Mouse (Mus musculus) ES-Bruce4 (cell line): ENCODE results near the gene Prom1. TPM values are rescaled to one million over a fixed set of nuclear protein-coding genes. Genes with fewer than 3 reads are reported as not detected.

Experiments used
- H3K27ac ChIP-seq: 2 replicates; pipeline ENCODE4 v1.5.1; 2012; ENCODE audit warnings: low read length, inconsistent platforms; ENCODE audit not compliant: insufficient read depth
- H3K27me3 ChIP-seq: 2 replicates; pipeline ENCODE4 v1.6.1; 2012; ENCODE audit warnings: mild to moderate bottlenecking, low read length, inconsistent platforms; ENCODE audit not compliant: control insufficient read depth, poor library complexity, insufficient read depth, severe bottlenecking
- H3K36me3 ChIP-seq: 2 replicates; pipeline ENCODE4 v1.6.1; 2012; ENCODE audit warnings: inconsistent platforms, mild to moderate bottlenecking, low read length, moderate library complexity; ENCODE audit not compliant: control insufficient read depth, poor library complexity, insufficient read depth, severe bottlenecking
- H3K4me1 ChIP-seq: one replicate; pipeline ENCODE4 v1.8.1; 2011; ENCODE audit warnings: low read length; ENCODE audit not compliant: control insufficient read depth, insufficient read depth
- H3K4me3 ChIP-seq: 2 replicates; pipeline ENCODE4 v1.5.1; 2011; ENCODE audit warnings: low read depth, mild to moderate bottlenecking, low read length
- H3K9ac ChIP-seq: 2 replicates; pipeline ENCODE4 v1.6.1; 2012; ENCODE audit warnings: low read depth, mild to moderate bottlenecking, inconsistent platforms; ENCODE audit not compliant: poor library complexity, severe bottlenecking
- H3K9me3 ChIP-seq: replicated peaks from 2 replicates; pipeline ENCODE4 v1.6.1; 2012; ENCODE audit warnings: mild to moderate bottlenecking, low read length, inconsistent platforms; ENCODE audit not compliant: control insufficient read depth, poor library complexity, insufficient read depth, severe bottlenecking
- CTCF ChIP-seq: IDR thresholded peaks from one replicate; pipeline ENCODE4 v1.8.1; 2011; ENCODE audit warnings: low read depth, low read length
- EP300 ChIP-seq: IDR thresholded peaks from 2 replicates; pipeline ENCODE4 v1.6.1; 2011; ENCODE audit warnings: low read depth, low read length; ENCODE audit not compliant: insufficient read depth
- POLR2A ChIP-seq: IDR thresholded peaks from one replicate; pipeline ENCODE4 v1.8.1; 2011; ENCODE audit warnings: low read length; ENCODE audit not compliant: insufficient read depth
- polyA plus RNA-seq: library from polyadenylated mRNA; stranded (reverse); fragments of >200 nt; gene quantifications from 2 replicates; pipeline ENCODE4 v1.2.4, GENCODE M21; 2011; ENCODE audit warnings: low read depth; ENCODE audit not compliant: missing spikeins, insufficient read depth, insufficient read length

The Prom1 gene
- polyA plus RNA-seq, 1 experiment = 44.5 TPM

DNA sequence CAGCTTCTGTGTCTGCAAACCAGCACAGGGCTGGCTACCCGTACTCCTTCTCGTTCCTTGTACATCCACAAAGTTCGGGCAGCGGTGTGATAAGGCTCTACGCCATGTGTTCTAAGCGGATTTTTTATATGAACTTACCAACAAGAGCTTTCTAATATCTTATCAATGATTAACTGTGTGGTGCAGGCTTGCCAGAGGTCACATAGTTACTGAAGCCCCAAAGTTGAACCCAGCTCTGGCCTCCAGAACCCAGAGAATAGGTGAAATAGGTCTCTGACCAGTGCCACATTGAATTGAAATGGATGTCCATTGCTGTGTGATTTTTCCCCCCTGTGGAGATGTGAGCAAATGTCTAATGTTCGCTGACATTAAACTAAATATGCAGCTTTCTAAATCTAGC is 1.3 kb upstream of the Prom1 start:
- no peak overlapping the region for H3K9ac ChIP-seq
- H3K9me3 ChIP-seq = no peaks in the 10 kb centered on the region
- H3K27ac ChIP-seq = no peak overlapping the region
- no peak overlapping the region for H3K4me3 ChIP-seq
- TF ChIP-seq CTCF (no peak), POLR2A (no peak), EP300 (no peak)
- peaks cover 3% of the 10 kb centered on the region; the same call in 1 of the 2 replicates for H3K27me3 ChIP-seq
- H3K4me1 ChIP-seq = no peaks in the 10 kb centered on the region
- no peaks in the 10 kb centered on the region for H3K36me3 ChIP-seq

DNA sequence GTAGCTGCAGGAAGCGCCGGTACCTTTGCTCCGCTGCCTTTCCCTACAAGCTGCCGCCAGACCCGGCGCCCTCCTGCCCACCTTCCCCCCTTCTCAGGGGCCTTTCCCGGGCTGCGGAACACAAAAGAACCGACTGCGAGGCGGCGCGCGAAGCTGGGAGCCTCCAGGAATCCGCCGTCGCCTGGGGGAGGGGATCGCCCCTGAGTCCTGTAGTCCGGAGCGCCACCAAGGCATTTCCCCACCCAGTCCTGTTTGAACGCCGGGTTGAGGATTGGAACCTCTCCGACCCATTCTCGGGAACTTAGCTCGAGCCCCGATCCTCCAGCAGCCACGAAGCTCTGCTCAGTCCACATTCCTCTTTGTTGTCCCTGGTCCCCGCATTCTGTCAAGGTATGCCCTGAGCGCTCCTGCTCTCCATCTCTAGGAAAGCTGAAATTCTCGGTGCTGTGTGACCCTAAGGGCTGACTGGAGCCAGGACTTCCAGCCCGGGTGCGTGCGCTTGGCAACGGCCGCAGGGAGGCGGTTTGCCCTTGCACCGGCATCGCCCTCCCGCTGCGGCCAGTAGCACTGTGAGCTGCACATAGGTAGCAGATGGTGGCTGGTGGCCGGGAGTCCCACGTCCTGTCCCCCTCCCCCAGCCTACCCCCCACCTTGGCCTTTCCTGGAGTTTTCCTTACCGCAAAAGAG is 1.1 kb downstream of the Prom1 start:
- Histone ChIP-seq H3K4me1 (no peaks in the 10 kb centered on the region), H3K27ac (no peak overlapping the region), H3K36me3 (no peaks in the 10 kb centered on the region), H3K9me3 (no peaks in the 10 kb centered on the region), H3K27me3 (peaks cover 3% of the 10 kb centered on the region; the same call in 1 of the 2 replicates), H3K9ac (peak overlapping the region; percentile 61), H3K4me3 (peak overlapping the region; percentile 56)
- TF ChIP-seq EP300 (no peak), CTCF (no peak), POLR2A (no peak)

DNA sequence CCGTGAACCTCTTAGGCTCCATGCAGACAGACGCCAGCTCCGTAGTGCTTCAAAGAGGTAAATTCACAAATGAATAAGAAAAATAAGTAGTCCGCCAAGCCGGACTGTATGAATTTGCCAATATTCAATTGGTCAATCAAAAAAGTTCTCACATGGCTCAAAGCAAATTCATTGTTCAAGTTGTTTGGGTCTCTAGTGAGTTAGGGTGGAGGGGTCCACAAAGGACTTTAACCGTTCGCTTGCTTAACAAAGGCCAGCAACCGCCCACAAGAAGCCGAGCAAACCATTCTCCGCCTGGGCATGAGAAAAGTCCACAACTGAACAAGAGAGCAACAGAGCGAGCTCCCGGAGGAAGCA is 1.7 kb downstream of the Prom1 start:
- Histone ChIP-seq H3K4me1 (no peaks in the 10 kb centered on the region), H3K9me3 (no peaks in the 10 kb centered on the region), H3K27ac (no peak overlapping the region), H3K27me3 (peaks cover 3% of the 10 kb centered on the region; the same call in 1 of the 2 replicates), H3K9ac (peak overlapping the region; percentile 61), H3K36me3 (no peaks in the 10 kb centered on the region), H3K4me3 (peak overlapping the region; percentile 56)
- no peak for TF ChIP-seq EP300
- TF ChIP-seq POLR2A = no peak
- no peak for TF ChIP-seq CTCF

DNA sequence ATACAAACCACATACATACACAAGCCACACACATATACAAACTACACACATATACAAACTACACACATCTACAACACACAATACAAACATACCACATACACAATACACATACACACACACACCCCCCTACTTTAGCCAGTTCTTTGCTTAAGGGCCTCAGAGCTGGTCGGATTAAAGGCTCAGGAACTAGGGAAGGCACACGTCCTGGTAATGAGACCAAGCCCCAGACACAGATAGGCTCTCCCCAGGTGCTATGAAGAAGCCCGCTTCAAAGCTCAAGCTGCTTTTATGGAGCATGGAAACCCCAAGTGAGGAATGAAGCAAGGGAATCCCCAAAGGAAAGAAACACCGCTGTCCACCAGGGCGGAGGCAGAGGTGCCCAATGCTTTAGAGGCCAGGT is 4.8 kb downstream of the Prom1 start:
- Histone ChIP-seq H3K9me3 (no peaks in the 10 kb centered on the region), H3K27me3 (0 out of 2 replicates have a peak, but pooled peaks cover 3% of the 10 kb centered on the region), H3K4me3 (no peak overlapping the region), H3K27ac (no peak overlapping the region), H3K9ac (no peak overlapping the region), H3K4me1 (no peaks in the 10 kb centered on the region), H3K36me3 (no peaks in the 10 kb centered on the region)
- TF ChIP-seq CTCF (no peak), POLR2A (no peak), EP300 (no peak)

DNA sequence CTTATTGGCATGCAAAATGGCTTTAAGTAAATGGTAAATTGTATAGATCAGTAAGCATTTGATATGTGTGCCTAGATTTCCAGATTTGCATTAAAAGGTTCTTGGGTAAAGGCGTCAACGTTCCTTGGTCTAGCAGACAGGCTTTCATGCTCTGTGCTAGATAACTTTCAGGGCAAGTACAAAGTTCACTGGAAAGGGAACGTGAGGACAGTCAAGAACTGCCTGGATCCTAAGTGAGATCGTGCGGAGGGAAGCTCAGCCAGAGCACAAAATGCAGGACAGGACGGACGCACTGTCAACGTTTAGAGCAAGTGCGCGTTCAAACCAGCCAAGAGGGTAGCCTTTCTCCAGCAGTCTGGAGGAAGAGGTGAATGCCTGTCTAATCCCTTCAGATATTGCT is 5.7 kb downstream of the Prom1 start:
- TF ChIP-seq POLR2A (no peak), CTCF (no peak), EP300 (no peak)
- Histone ChIP-seq H3K4me1 (no peaks in the 10 kb centered on the region), H3K9ac (no peak overlapping the region), H3K36me3 (no peaks in the 10 kb centered on the region), H3K9me3 (no peaks in the 10 kb centered on the region), H3K27me3 (0 out of 2 replicates have a peak, but pooled peaks cover 3% of the 10 kb centered on the region), H3K4me3 (no peak overlapping the region), H3K27ac (no peak overlapping the region)

DNA sequence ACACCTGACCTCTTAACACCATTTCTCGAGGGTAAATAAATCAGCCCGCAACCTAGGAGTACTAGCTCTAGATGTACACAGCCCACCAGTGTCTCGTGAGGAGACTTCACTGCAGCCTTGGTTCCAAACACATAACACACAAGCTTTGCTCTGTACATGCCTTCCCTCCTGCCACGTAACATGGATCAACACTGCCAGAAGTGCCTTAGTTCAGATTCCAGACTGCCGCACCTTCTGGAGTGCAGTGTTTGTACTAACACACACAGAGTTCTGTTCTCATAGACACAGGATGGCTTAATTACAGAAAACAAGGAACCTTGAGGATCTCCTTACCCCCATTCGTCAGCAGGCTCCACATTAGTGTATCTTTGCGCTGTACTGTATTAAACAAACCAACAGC is 6.1 kb downstream of the Prom1 start:
- TF ChIP-seq POLR2A (no peak), CTCF (no peak), EP300 (no peak)
- no peak overlapping the region for H3K27ac ChIP-seq
- no peaks in the 10 kb centered on the region for H3K4me1 ChIP-seq
- H3K27me3 ChIP-seq = 0 out of 2 replicates have a peak, but pooled peaks cover 3% of the 10 kb centered on the region
- no peaks in the 10 kb centered on the region for H3K9me3 ChIP-seq
- no peaks in the 10 kb centered on the region for H3K36me3 ChIP-seq
- no peak overlapping the region for H3K4me3 ChIP-seq
- H3K9ac ChIP-seq = no peak overlapping the region
